Comparison of ENCODE assay signal across 11 mouse cellular contexts in genomic region chr12:80319062-80319461, GRCm38 (mm10). TPM values are rescaled to one million over a fixed set of nuclear protein-coding genes. Genes with fewer than 3 reads are reported as not detected.
DNase-seq lines count a peak whose midpoint lies in the region; ATAC-seq and TF ChIP-seq lines count a peak whose summit lies in the region.
"Had no signal": no experiment of that assay in that cellular context is flagged by ENCODE, and none has a peak within 500 bp of the region (broad histone marks: within the 10 kb centered on the region; RNA-seq: fewer than 3 reads in every experiment).

No protein-coding gene starts in this region.

- DNase-seq in 416B (ENCODE audit: low read depth) (peak; percentile 25), NIH3T3 (ENCODE audit: low read depth) (peak; percentile 21)
- peak; percentile 56 for DNase-seq in heart, postnatal 0 days (ENCODE audit: low spot score)
- peak; percentile 65 to 79 for DNase-seq in lung, adult 18-20 months
- DNase-seq in cerebellum, postnatal 14 days = no peak
- no peak for DNase-seq in layer of hippocampus, adult 2 months (ENCODE audit: low spot score in 2 of 2)
- DNase-seq in cerebellum, adult 9-10 months = no peak
- DNase-seq: liver, postnatal 0 days; thymus, postnatal 36 days had no signal

- no peak overlapping the region for H3K9ac ChIP-seq in heart, postnatal 0 days (replicated peaks; ENCODE audit: low read depth, low read length)
- H3K9ac ChIP-seq: embryonic facial prominence, embryonic 13.5 days; liver, postnatal 0 days; neural tube, embryonic 13.5 days had no signal

- TF ChIP-seq EP300 in heart, postnatal 0 days (IDR thresholded peaks at IDR 0.05; ENCODE audit: low read depth) = peak; percentile 86

- peak; percentile 72 for ATAC-seq in heart, postnatal 0 days (ENCODE audit: insufficient read depth, low read depth)
- ATAC-seq: liver, postnatal 0 days had no signal

- 0 out of 2 replicates have a peak, but pooled peaks cover 7% of the 10 kb centered on the region for H3K4me1 ChIP-seq in heart, postnatal 0 days (ENCODE audit: control insufficient read depth, insufficient read depth)
- H3K4me1 ChIP-seq: neural tube, embryonic 13.5 days had no signal

- no peaks in the 10 kb centered on the region for H3K36me3 ChIP-seq in heart, postnatal 0 days (replicated peaks; ENCODE audit: control insufficient read depth, insufficient read depth, low read length)
- H3K36me3 ChIP-seq: embryonic facial prominence, embryonic 13.5 days; neural tube, embryonic 13.5 days had no signal

- H3K27me3 ChIP-seq in heart, postnatal 0 days (ENCODE audit: control insufficient read depth, insufficient read depth, low read length) = no peaks in the 10 kb centered on the region
- H3K27me3 ChIP-seq: embryonic facial prominence, embryonic 13.5 days; neural tube, embryonic 13.5 days had no signal

- H3K9me3 ChIP-seq in heart, postnatal 0 days (replicated peaks; ENCODE audit: control insufficient read depth, low read length) = no peaks in the 10 kb centered on the region
- H3K9me3 ChIP-seq: embryonic facial prominence, embryonic 13.5 days; neural tube, embryonic 13.5 days had no signal

- no peak overlapping the region for H3K4me2 ChIP-seq in heart, postnatal 0 days (ENCODE audit: low read depth, low read length)
- H3K4me2 ChIP-seq: embryonic facial prominence, embryonic 13.5 days; neural tube, embryonic 13.5 days had no signal

- 52% methylated on average over 2 of the region's 2 CpGs for WGBS in heart, postnatal 0 days

- peak overlapping the region; percentile 58 for H3K27ac ChIP-seq in heart, postnatal 0 days (ENCODE audit: low read depth)
- no peak overlapping the region for H3K27ac ChIP-seq in layer of hippocampus, adult 2 months
- H3K27ac ChIP-seq: neural tube, embryonic 13.5 days had no signal

- no peak for TF ChIP-seq CTCF in heart, postnatal 0 days (IDR thresholded peaks at IDR 0.05; ENCODE audit: low read depth)
- no peak for TF ChIP-seq CTCF in layer of hippocampus, adult 2 months (conservative IDR thresholded peaks at IDR 0.05)

- H3K4me3 ChIP-seq in heart, postnatal 0 days (ENCODE audit: low read depth, low read length) = no peak overlapping the region
- H3K4me3 ChIP-seq in layer of hippocampus, adult 2 months = no peak overlapping the region
- H3K4me3 ChIP-seq: embryonic facial prominence, embryonic 13.5 days; neural tube, embryonic 13.5 days had no signal

RNA-seq across cellular contexts. Expression of gene Actn1, which starts 58.9 kb away (rescaled TPM):
- total RNA-seq in heart, postnatal 0 days (2014; rRNA removed; ENCODE audit: low replicate concordance) = 53.0 and 85.3 TPM in 2 replicates
- 13.8 and 15.7 TPM in 2 replicates for polyA plus RNA-seq in heart, postnatal 0 days (2015; fragmentation: Nextera tagmentation; extraction: Ambion mirVana)
- total RNA-seq in layer of hippocampus, adult 2 months (2021) = 100 to 1,000 TPM in 1 of 2 experiments, 10 to 100 TPM in 1; 91.0 to 103 TPM

Comparison
In these comparisons a context has a peak if more than half of its experiments do, and no peak if none do; other contexts are left out.
1. DNase-seq: peak in 416B (single experiment), NIH3T3 (single experiment), heart, postnatal 0 days (single experiment) and lung, adult 18-20 months (2 of 2); none in cerebellum, postnatal 14 days (0 of 2), layer of hippocampus, adult 2 months (0 of 2) and cerebellum, adult 9-10 months (single experiment).